18 mouse cellular contexts compared by ENCODE assay signal in the genomic region with DNA sequence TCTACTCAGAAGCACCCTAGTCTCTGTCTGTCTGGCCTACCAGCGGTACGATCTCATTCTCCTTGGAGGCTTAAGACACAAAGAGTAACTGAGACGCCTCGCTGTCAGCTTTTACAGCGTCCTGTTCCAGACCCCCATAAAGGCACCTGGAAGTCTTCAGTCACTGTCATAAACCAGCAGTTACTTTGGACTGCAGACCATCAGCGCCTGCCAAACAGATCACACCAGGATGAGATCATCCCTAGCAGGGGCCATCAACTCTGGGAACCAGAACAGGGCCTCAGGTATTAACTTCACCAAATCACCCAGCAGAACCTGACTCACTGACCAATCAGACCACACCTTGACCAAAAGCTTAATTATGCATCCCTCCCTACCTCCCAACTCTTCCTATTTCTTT. TPM values are rescaled to one million over a fixed set of nuclear protein-coding genes. Genes with fewer than 3 reads are reported as not detected.
DNase-seq lines count a peak whose midpoint lies in the region; ATAC-seq and TF ChIP-seq lines count a peak whose summit lies in the region.
"Had no signal": no experiment of that assay in that cellular context is flagged by ENCODE, and none has a peak within 500 bp of the region (broad histone marks: within the 10 kb centered on the region; RNA-seq: fewer than 3 reads in every experiment).

No protein-coding gene starts in this region.

- no peak overlapping the region for H3K9ac ChIP-seq in kidney, embryonic 15.5 days
- no peak overlapping the region for H3K9ac ChIP-seq in limb, embryonic 14.5 days (ENCODE audit: low read depth, low read length, severe bottlenecking)
- H3K9ac ChIP-seq: forebrain, embryonic 15.5 days; heart, embryonic 13.5 days; midbrain, embryonic 13.5 days had no signal

- H3K27me3 ChIP-seq in kidney, embryonic 15.5 days = no peaks in the 10 kb centered on the region
- H3K27me3 ChIP-seq in limb, embryonic 14.5 days (ENCODE audit: control insufficient read depth, insufficient read depth, low read length) = no peaks in the 10 kb centered on the region
- H3K27me3 ChIP-seq: forebrain, embryonic 15.5 days; heart, embryonic 13.5 days; midbrain, embryonic 13.5 days had no signal

- DNase-seq in embryo, embryonic 10.5 days (ENCODE audit: low spot score) = peak; percentile 35
- DNase-seq in embryo, embryonic 9.5 days (ENCODE audit: extremely low spot score) = no peak
- no peak for DNase-seq in kidney, adult 18-20 months
- peak; percentile 89 for DNase-seq in MN1 (ENCODE audit: low spot score)
- no peak for DNase-seq in limb, embryonic 14.5 days (ENCODE audit: low spot score)
- DNase-seq in thymus, postnatal 4 days = no peak
- no peak for DNase-seq in ovary, postnatal 14 days (ENCODE audit: low spot score)
- DNase-seq: cerebellum, adult 11 months; cerebellum, postnatal 14 days; heart, postnatal 4 days; kidney, postnatal 25 days; lung, adult 2 months; right cerebral cortex, postnatal 25 days had no signal

- H3K4me1 ChIP-seq in kidney, embryonic 15.5 days = peaks cover 31% of the 10 kb centered on the region
- peaks cover 4% of the 10 kb centered on the region; the same call in 1 of the 2 replicates for H3K4me1 ChIP-seq in limb, embryonic 14.5 days (ENCODE audit: control insufficient read depth, insufficient read depth, low read length)
- H3K4me1 ChIP-seq: forebrain, embryonic 15.5 days had no signal

- peaks cover 42% of the 10 kb centered on the region for H3K36me3 ChIP-seq in kidney, embryonic 15.5 days
- peaks cover 33% of the 10 kb centered on the region for H3K36me3 ChIP-seq in limb, embryonic 14.5 days (ENCODE audit: control insufficient read depth, insufficient read depth, low read length)

- no peak for TF ChIP-seq POLR2A in limb, embryonic 14.5 days (IDR thresholded peaks at IDR 0.05; ENCODE audit: borderline replicate concordance, extremely low read depth, insufficient read depth, insufficient read length)

- 17% methylated on average over 6 of the region's 6 CpGs for WGBS in kidney, embryonic 15.5 days
- WGBS in limb, embryonic 14.5 days = 19% methylated on average over 6 of the region's 6 CpGs

- 0 out of 2 replicates have a peak overlapping the region, but pooled peaks have one; percentile 22 for H3K27ac ChIP-seq in kidney, embryonic 15.5 days
- no peak overlapping the region for H3K27ac ChIP-seq in limb, embryonic 14.5 days (replicated peaks; ENCODE audit: low read depth, low read length)
- H3K27ac ChIP-seq: forebrain, embryonic 15.5 days; macrophage had no signal

- ATAC-seq in kidney, embryonic 15.5 days (replicated peaks; ENCODE audit: low FRiP score) = 0 out of 2 replicates have a peak, but pooled peaks have one; percentile 12
- ATAC-seq in limb, embryonic 14.5 days (ENCODE audit: low FRiP score, low read depth) = peak; percentile 53
- ATAC-seq: forebrain, embryonic 15.5 days; midbrain, embryonic 13.5 days had no signal

- no peak overlapping the region for H3K4me3 ChIP-seq in kidney, embryonic 15.5 days (replicated peaks)
- H3K4me3 ChIP-seq in limb, embryonic 14.5 days (replicated peaks; ENCODE audit: low read length) = no peak overlapping the region
- H3K4me3 ChIP-seq: forebrain, embryonic 15.5 days; heart, embryonic 13.5 days; midbrain, embryonic 13.5 days had no signal

- H3K4me2 ChIP-seq in kidney, embryonic 15.5 days = no peak overlapping the region
- H3K4me2 ChIP-seq in limb, embryonic 14.5 days (replicated peaks; ENCODE audit: low read depth, low read length, severe bottlenecking) = no peak overlapping the region
- H3K4me2 ChIP-seq: forebrain, embryonic 15.5 days; heart, embryonic 13.5 days; midbrain, embryonic 13.5 days had no signal

- no peaks in the 10 kb centered on the region for H3K9me3 ChIP-seq in kidney, embryonic 15.5 days (replicated peaks)
- H3K9me3 ChIP-seq in limb, embryonic 14.5 days (ENCODE audit: control insufficient read depth, low read length) = no peaks in the 10 kb centered on the region
- H3K9me3 ChIP-seq: forebrain, embryonic 15.5 days; heart, embryonic 13.5 days; midbrain, embryonic 13.5 days had no signal

RNA-seq across cellular contexts. Expression of gene Wnt4, which starts 37.3 kb away (rescaled TPM):
- polyA plus RNA-seq in kidney, embryonic 15.5 days (2015; fragmentation: Nextera tagmentation; extraction: Ambion mirVana) = 10.6 and 10.9 TPM in 2 replicates
- 15.4 and 16.0 TPM in 2 replicates for polyA plus RNA-seq in limb, embryonic 14.5 days (2012; rRNA removed)
- polyA plus RNA-seq in limb, embryonic 14.5 days (2014; fragmentation: Nextera tagmentation; extraction: Ambion mirVana) = 16.0 and 23.0 TPM in 2 replicates
- polyA plus RNA-seq: macrophage had no signal

RNA-seq across cellular contexts. Expression of gene Cdc42, which starts 43.0 kb away (rescaled TPM):
- 678 and 694 TPM in 2 replicates for polyA plus RNA-seq in kidney, embryonic 15.5 days (2015; fragmentation: Nextera tagmentation; extraction: Ambion mirVana)
- 300 and 342 TPM in 2 replicates for polyA plus RNA-seq in limb, embryonic 14.5 days (2012; rRNA removed)
- polyA plus RNA-seq in limb, embryonic 14.5 days (2014; fragmentation: Nextera tagmentation; extraction: Ambion mirVana) = 720 and 741 TPM in 2 replicates

Comparison
In these comparisons a context has a peak if more than half of its experiments do, and no peak if none do; other contexts are left out.
1. DNase-seq: peak in embryo, embryonic 10.5 days (single experiment) and MN1 (single experiment); none in embryo, embryonic 9.5 days (single experiment), kidney, adult 18-20 months (single experiment), limb, embryonic 14.5 days (single experiment), thymus, postnatal 4 days (single experiment) and ovary, postnatal 14 days (single experiment).